Mouse (Mus musculus) liver, adult 2 months (tissue): Measurements from ENCODE around the gene Atp6v1g3.

Source experiments
- CTCF ChIP-seq: fragments of 200-500 bp; IDR thresholded peaks from 2 replicates; pipeline ENCODE4 v1.5.1; 2011; ENCODE audit warnings: low read depth, low read length, control low read depth
- POLR2A ChIP-seq: fragments of 200-500 bp; IDR thresholded peaks from 2 replicates; pipeline ENCODE4 v1.6.1; 2011; ENCODE audit warnings: low read length, control low read depth; ENCODE audit not compliant: insufficient read depth; ENCODE audit errors: extremely low read depth

DNA sequence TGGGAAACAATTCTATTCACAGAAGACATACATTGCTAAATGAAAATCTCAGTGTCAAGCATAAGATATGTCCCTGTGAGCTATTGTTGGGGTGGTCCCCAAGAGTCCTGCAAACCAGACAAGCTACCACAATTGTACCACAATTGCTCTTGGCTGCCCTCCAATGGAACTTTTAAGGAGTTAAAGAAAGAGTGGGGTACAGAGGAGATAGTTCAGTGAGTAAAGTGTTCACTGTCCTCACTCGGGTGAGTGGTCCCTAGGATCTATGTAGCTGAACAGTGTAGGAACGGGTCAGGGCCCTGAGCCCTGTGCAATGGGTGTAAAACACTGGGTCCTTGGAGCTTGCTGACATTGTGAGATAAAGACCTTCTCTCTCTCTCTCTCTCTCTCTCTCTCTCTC is 29.2 kb downstream of the Atp6v1g3 start:
- TF ChIP-seq CTCF (no peak), POLR2A (no peak)
